Mouse (Mus musculus): ENCODE data around the gene Prr15. TPM values are rescaled to one million over a fixed set of nuclear protein-coding genes. Genes with fewer than 3 reads are reported as not detected.

Prr15 gene
- 0.54 and 0.97 TPM in 2 replicates for polyA plus RNA-seq (2014; fragmentation: Nextera tagmentation; extraction: Ambion mirVana)

GRCm38 (mm10) chr6:54325246-54325885 is at the start of gene Prr15:
Gene Prr15, plus strand, starts transcription at chr6:54325835.
- H3K27me3 ChIP-seq (ENCODE audit: control insufficient read depth, insufficient read depth, low read length) = peaks cover 37% of the 10 kb centered on the region
- ATAC-seq (ENCODE audit: low FRiP score) (no peak), DNase-seq (ENCODE audit: low spot score, missing footprints) (no peak)
- H3K4me2 ChIP-seq = peak within 1 kb of the TSS; percentile 83
- 77% methylated on average over 3 of the region's 3 CpGs for WGBS
- no peak within 1 kb of the TSS for H3K27ac ChIP-seq (ENCODE audit: low read depth, low read length)
- H3K36me3 ChIP-seq (ENCODE audit: control insufficient read depth, insufficient read depth, low read length) = no peaks in the 10 kb centered on the region
- no peak within 1 kb of the TSS for H3K9ac ChIP-seq (ENCODE audit: low read length)
- H3K9me3 ChIP-seq (ENCODE audit: control insufficient read depth, low read length) = no peaks in the 10 kb centered on the region
- peaks cover 8% of the 10 kb centered on the region for H3K4me1 ChIP-seq (ENCODE audit: control insufficient read depth, insufficient read depth, low read length)
- H3K4me3 ChIP-seq (ENCODE audit: low read depth, low read length) = peak within 1 kb of the TSS; percentile 35

- 83% methylated on average over 4 of the region's 4 CpGs for WGBS
- Histone ChIP-seq H3K4me3 (ENCODE audit: low read depth, low read length) (no peak overlapping the region), H3K36me3 (ENCODE audit: control insufficient read depth, insufficient read depth, low read length) (no peaks in the 10 kb centered on the region), H3K9me3 (ENCODE audit: control insufficient read depth, low read length) (no peaks in the 10 kb centered on the region; the same call in 1 of the 2 replicates), H3K27ac (ENCODE audit: low read depth, low read length) (no peak overlapping the region), H3K4me1 (ENCODE audit: control insufficient read depth, insufficient read depth, low read length) (peaks cover 30% of the 10 kb centered on the region), H3K27me3 (ENCODE audit: control insufficient read depth, insufficient read depth, low read length) (no peaks in the 10 kb centered on the region), H3K9ac (ENCODE audit: low read length) (no peak overlapping the region), H3K4me2 (no peak overlapping the region)
- DNase-seq (ENCODE audit: low spot score, missing footprints) (peak; percentile 57), ATAC-seq (ENCODE audit: low FRiP score) (no peak)
Observed at GRCm38 (mm10) chr6:54277234-54277633, 48.4 kb upstream of the Prr15 start.

GRCm38 (mm10) chr6:54277828-54278227 is 47.8 kb upstream of the Prr15 start:
- WGBS = 15% methylated on average over 5 of the region's 5 CpGs
- DNase-seq (ENCODE audit: low spot score, missing footprints) (peak; percentile 84), ATAC-seq (ENCODE audit: low FRiP score) (peak; percentile 42; the same call in 1 of the 2 replicates)
- no peaks in the 10 kb centered on the region for H3K27me3 ChIP-seq (ENCODE audit: control insufficient read depth, insufficient read depth, low read length)
- H3K9ac ChIP-seq (ENCODE audit: low read length) = no peak overlapping the region
- H3K27ac ChIP-seq (ENCODE audit: low read depth, low read length) = no peak overlapping the region
- H3K9me3 ChIP-seq (ENCODE audit: control insufficient read depth, low read length) = no peaks in the 10 kb centered on the region; the same call in 1 of the 2 replicates
- no peak overlapping the region for H3K4me3 ChIP-seq (ENCODE audit: low read depth, low read length)
- H3K4me1 ChIP-seq (ENCODE audit: control insufficient read depth, insufficient read depth, low read length) = peaks cover 25% of the 10 kb centered on the region
- H3K36me3 ChIP-seq (ENCODE audit: control insufficient read depth, insufficient read depth, low read length) = no peaks in the 10 kb centered on the region
- no peak overlapping the region for H3K4me2 ChIP-seq

GRCm38 (mm10) chr6:54278613-54279012 is 47.0 kb upstream of the Prr15 start:
- no peak for DNase-seq (ENCODE audit: low spot score, missing footprints)
- H3K36me3 ChIP-seq (ENCODE audit: control insufficient read depth, insufficient read depth, low read length) = no peaks in the 10 kb centered on the region
- H3K4me3 ChIP-seq (ENCODE audit: low read depth, low read length) = no peak overlapping the region
- no peak overlapping the region for H3K27ac ChIP-seq (ENCODE audit: low read depth, low read length)
- no peak overlapping the region for H3K9ac ChIP-seq (ENCODE audit: low read length)
- H3K4me2 ChIP-seq = no peak overlapping the region
- peaks cover 17% of the 10 kb centered on the region for H3K4me1 ChIP-seq (ENCODE audit: control insufficient read depth, insufficient read depth, low read length)
- 89% methylated on average over 2 of the region's 2 CpGs for WGBS
- ATAC-seq (ENCODE audit: low FRiP score) = no peak
- no peaks in the 10 kb centered on the region for H3K27me3 ChIP-seq (ENCODE audit: control insufficient read depth, insufficient read depth, low read length)
- H3K9me3 ChIP-seq (ENCODE audit: control insufficient read depth, low read length) = no peaks in the 10 kb centered on the region; the same call in 1 of the 2 replicates

- Histone ChIP-seq H3K9me3 (ENCODE audit: control insufficient read depth, low read length) (no peaks in the 10 kb centered on the region; the same call in 1 of the 2 replicates), H3K4me3 (ENCODE audit: low read depth, low read length) (no peak overlapping the region), H3K27me3 (ENCODE audit: control insufficient read depth, insufficient read depth, low read length) (no peaks in the 10 kb centered on the region), H3K4me2 (no peak overlapping the region), H3K9ac (ENCODE audit: low read length) (no peak overlapping the region), H3K27ac (ENCODE audit: low read depth, low read length) (no peak overlapping the region), H3K36me3 (ENCODE audit: control insufficient read depth, insufficient read depth, low read length) (no peaks in the 10 kb centered on the region), H3K4me1 (ENCODE audit: control insufficient read depth, insufficient read depth, low read length) (peaks cover 12% of the 10 kb centered on the region)
- ATAC-seq (ENCODE audit: low FRiP score) (no peak), DNase-seq (ENCODE audit: low spot score, missing footprints) (peak; percentile 79)
- WGBS = 75% methylated on average over 11 of the region's 11 CpGs
Observed at GRCm38 (mm10) chr6:54279391-54279790, 46.2 kb upstream of the Prr15 start.

GRCm38 (mm10) chr6:54280248-54280647 is 45.4 kb upstream of the Prr15 start:
- Histone ChIP-seq H3K9ac (ENCODE audit: low read length) (no peak overlapping the region), H3K36me3 (ENCODE audit: control insufficient read depth, insufficient read depth, low read length) (no peaks in the 10 kb centered on the region), H3K9me3 (ENCODE audit: control insufficient read depth, low read length) (no peaks in the 10 kb centered on the region; the same call in 1 of the 2 replicates), H3K4me2 (no peak overlapping the region), H3K4me1 (ENCODE audit: control insufficient read depth, insufficient read depth, low read length) (peaks cover 12% of the 10 kb centered on the region), H3K27me3 (ENCODE audit: control insufficient read depth, insufficient read depth, low read length) (no peaks in the 10 kb centered on the region), H3K27ac (ENCODE audit: low read depth, low read length) (no peak overlapping the region), H3K4me3 (ENCODE audit: low read depth, low read length) (no peak overlapping the region)
- ATAC-seq (ENCODE audit: low FRiP score) = no peak
- 86% methylated on average over 6 of the region's 6 CpGs for WGBS
- no peak for DNase-seq (ENCODE audit: low spot score, missing footprints)

GRCm38 (mm10) chr6:54283299-54283698 is 42.3 kb upstream of the Prr15 start:
- Histone ChIP-seq H3K27ac (ENCODE audit: low read depth, low read length) (no peak overlapping the region), H3K4me2 (no peak overlapping the region), H3K9me3 (ENCODE audit: control insufficient read depth, low read length) (no peaks in the 10 kb centered on the region), H3K4me3 (ENCODE audit: low read depth, low read length) (no peak overlapping the region), H3K4me1 (ENCODE audit: control insufficient read depth, insufficient read depth, low read length) (0 out of 2 replicates have a peak, but pooled peaks cover under 1% of the 10 kb centered on the region), H3K9ac (ENCODE audit: low read length) (no peak overlapping the region), H3K27me3 (ENCODE audit: control insufficient read depth, insufficient read depth, low read length) (no peaks in the 10 kb centered on the region), H3K36me3 (ENCODE audit: control insufficient read depth, insufficient read depth, low read length) (no peaks in the 10 kb centered on the region)
- ATAC-seq (ENCODE audit: low FRiP score) = no peak
- DNase-seq (ENCODE audit: low spot score, missing footprints) = peak; percentile 80
- 33% methylated on average over 1 of the region's 1 CpGs for WGBS

- Histone ChIP-seq H3K9ac (ENCODE audit: low read length) (no peak overlapping the region), H3K4me3 (ENCODE audit: low read depth, low read length) (no peak overlapping the region), H3K27ac (ENCODE audit: low read depth, low read length) (no peak overlapping the region), H3K27me3 (ENCODE audit: control insufficient read depth, insufficient read depth, low read length) (no peaks in the 10 kb centered on the region), H3K9me3 (ENCODE audit: control insufficient read depth, low read length) (no peaks in the 10 kb centered on the region), H3K4me2 (no peak overlapping the region), H3K4me1 (ENCODE audit: control insufficient read depth, insufficient read depth, low read length) (no peaks in the 10 kb centered on the region), H3K36me3 (ENCODE audit: control insufficient read depth, insufficient read depth, low read length) (no peaks in the 10 kb centered on the region)
- WGBS = 92% methylated on average over 12 of the region's 12 CpGs
- ATAC-seq (ENCODE audit: low FRiP score) = no peak
- peak; percentile 45 for DNase-seq (ENCODE audit: low spot score, missing footprints)
Observed at GRCm38 (mm10) chr6:54284167-54284711, 41.4 kb upstream of the Prr15 start.

GRCm38 (mm10) chr6:54286813-54287212 is 38.8 kb upstream of the Prr15 start:
- Histone ChIP-seq H3K27ac (ENCODE audit: low read depth, low read length) (no peak overlapping the region), H3K4me2 (no peak overlapping the region), H3K4me1 (ENCODE audit: control insufficient read depth, insufficient read depth, low read length) (no peaks in the 10 kb centered on the region), H3K36me3 (ENCODE audit: control insufficient read depth, insufficient read depth, low read length) (no peaks in the 10 kb centered on the region), H3K27me3 (ENCODE audit: control insufficient read depth, insufficient read depth, low read length) (no peaks in the 10 kb centered on the region), H3K9ac (ENCODE audit: low read length) (no peak overlapping the region), H3K4me3 (ENCODE audit: low read depth, low read length) (no peak overlapping the region), H3K9me3 (ENCODE audit: control insufficient read depth, low read length) (no peaks in the 10 kb centered on the region)
- DNase-seq (ENCODE audit: low spot score, missing footprints) = no peak
- 80% methylated on average over 5 of the region's 5 CpGs for WGBS
- no peak for ATAC-seq (ENCODE audit: low FRiP score)

Data from midbrain, embryonic 11.5 days (tissue).